Mouse (Mus musculus) urinary bladder, postnatal 10 days (tissue): ENCODE measurements around the gene Kif12.

Experiments used
- DNase-seq: peaks from one replicate; pipeline ENCODE4 v3.0.0; 2022; ENCODE audit warnings: low spot score

Gene Kif12

DNA sequence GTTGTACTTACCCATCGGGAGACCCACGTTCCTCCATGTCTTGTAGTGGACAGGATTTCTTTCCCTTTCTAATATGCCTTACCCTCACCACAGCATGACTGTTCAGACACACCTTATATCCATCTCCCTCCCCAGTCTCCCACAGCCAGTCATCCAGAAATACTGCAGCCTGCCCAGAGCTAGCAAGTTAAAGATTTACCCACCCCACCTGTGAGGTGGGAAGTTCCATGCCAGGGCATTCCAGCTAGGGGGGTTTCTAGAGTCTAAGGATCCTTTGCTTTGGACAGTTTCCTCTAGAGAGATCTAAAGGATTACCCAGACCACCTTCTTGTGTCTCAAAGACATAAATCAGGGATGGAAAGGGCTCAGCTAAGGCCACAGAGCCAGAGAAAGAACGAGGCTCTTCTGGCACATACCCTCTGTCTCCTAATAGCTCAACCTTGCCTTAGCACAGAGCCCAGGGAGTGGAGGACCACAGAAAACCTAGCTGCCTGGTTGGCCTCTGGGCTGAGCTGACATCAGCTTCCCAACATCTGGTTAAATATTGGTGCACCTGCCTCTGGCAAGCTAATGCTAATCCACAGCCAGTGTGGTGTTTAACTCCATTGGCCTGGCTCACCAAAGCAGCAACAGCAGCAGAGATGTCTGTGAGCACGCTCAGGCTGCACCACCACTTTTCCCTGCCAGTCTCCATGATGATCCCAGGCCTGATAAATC is at the start of gene Kif12:
TSS of gene Kif12 (minus strand) at position 163 of the 717 bp plus-strand sequence.
- DNase-seq = no peak

DNA sequence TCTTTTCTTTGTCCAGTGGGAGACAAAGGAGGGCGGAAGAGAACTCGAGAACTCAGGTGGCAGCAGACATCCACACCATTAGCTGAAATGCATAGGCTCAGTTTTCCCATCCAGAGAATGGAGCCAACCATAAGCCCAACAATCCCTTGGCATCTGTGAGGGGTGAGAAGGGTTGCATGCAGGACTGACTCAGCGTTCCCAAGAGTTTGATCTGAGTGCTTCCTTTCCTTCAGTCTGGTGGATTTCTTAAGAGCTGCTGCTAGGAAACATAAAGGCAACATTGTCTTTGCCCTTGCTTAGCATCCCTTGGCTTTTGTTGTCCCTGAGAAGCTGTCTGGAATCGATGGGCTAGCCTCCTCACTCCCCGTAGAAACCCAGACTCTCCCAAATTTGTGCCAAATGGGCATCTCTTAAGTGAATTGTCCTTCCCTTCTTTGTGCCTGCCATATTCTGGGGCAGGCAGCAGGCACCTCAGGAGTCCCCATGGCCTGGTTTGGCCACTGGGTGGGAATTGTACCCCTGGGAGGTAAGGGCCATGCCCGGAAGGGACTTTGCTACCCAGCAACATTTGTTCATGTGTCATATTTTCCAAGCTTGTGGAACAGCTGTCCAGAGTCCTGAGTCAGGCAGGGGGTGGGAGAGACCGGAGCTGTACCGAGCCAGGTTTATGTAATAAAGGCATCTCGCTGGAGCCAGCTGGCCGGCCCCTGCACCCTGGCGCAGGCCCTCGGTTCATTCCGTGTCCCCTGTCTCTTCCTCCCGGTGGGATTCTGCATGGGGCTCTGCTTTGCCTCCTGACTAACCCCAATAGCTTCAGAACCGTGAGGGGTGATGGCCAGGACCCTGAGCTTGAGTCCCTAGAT is 49.4 kb upstream of the Kif12 start:
- DNase-seq = no peak

- no peak for DNase-seq
These were observed 47.7 kb upstream of the Kif12 start for GRCm38 (mm10) chr4:63219635-63220034.

- DNase-seq = no peak
These were observed 47.1 kb upstream of the Kif12 start for GRCm38 (mm10) chr4:63219059-63219458.

- DNase-seq = no peak
These were observed 45.6 kb upstream of the Kif12 start for GRCm38 (mm10) chr4:63217513-63217912.

DNA sequence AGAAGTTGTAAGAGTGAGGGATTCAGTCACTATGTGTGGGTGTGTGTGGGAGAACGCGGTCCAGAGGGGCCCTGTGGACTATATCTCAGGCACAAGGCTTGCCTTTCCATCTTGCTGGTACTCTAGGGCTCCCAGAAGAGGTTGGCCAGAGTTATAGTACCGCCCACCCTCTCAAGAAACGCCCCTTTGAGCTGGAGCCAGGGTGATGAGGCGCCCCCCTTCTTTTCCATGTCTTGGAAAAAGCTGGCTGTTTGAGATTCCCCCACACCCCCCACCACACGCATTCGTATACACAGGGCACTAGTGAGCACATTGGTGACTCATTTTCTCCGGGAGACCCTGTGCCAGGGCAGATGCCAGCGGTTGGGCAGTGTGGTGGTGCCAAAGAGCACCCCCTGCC is 44.6 kb upstream of the Kif12 start:
- no peak for DNase-seq

GRCm38 (mm10) chr4:63215993-63216531 is 44.1 kb upstream of the Kif12 start:
- no peak for DNase-seq

DNA sequence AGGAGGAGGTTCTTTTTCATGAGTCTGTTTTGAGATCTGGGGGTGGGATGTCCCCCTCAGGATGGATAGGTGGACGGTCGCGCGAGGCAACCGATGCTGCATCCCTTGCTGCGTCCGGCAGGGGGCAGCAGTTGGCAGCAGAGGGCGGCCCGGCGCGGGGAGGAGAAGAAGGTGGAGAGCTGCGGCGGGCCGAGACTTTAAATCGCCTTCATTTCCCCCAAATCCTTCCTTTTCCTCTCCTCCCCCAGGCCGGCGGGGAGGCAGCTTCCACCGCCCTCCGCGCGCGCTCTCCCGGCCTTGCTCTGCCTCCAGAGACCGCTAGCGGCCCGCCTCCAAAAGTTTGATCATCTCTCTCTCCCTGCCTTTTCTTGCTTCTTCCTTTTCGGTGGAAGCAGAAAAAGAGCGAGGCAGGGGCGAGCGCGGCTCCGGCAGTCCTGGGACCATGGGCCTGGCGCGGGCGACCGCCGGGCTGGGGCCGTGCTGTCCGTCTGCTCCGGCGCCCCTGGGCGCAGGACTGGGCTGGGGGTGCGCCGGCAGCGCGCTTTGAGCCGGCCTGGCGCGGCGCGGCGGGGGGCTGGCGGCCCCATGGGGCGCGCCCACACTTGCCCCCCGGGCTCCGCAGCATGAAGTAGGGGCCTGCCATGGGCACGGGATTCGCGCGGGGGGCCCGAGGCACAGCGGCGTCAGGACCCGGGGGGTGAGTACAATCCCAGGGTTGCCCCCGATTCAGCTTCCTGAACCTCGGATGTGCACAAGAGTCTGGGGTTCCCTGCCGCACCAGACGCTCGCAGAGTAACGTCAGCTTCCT is 43.5 kb upstream of the Kif12 start:
- DNase-seq = no peak

- DNase-seq = no peak
These were observed 42.1 kb upstream of the Kif12 start, which contains the start of gene Col27a1 for GRCm38 (mm10) chr4:63213907-63214621. Gene Col27a1, plus strand, starts transcription at chr4:63214004.

- no peak for DNase-seq
These were observed 33.7 kb upstream of the Kif12 start for GRCm38 (mm10) chr4:63205583-63205982.

GRCm38 (mm10) chr4:63203874-63204273 is 31.9 kb upstream of the Kif12 start:
- DNase-seq = no peak

- no peak for DNase-seq
These were observed 27.4 kb upstream of the Kif12 start for GRCm38 (mm10) chr4:63199366-63199765.

DNA sequence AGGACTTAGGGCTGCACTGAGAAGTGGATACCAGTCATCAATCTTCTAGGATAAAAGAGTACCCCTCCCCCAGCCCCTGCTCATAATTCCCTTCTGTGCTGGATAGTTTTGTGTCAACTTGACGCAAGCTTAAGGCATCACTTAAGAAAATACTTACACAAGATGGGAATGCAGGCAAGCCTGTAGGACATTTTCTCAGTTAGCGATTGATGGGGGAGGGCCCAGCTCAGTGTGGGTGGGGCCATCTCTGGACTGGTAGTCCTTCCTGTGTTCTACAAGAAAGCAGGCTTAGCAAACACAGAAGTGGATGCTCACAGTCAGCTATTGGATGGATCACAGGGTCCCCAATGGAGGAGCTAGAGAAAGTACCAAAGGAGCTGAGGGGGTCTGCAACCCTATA is 22.4 kb upstream of the Kif12 start:
- DNase-seq = no peak

- no peak for DNase-seq
These were observed 19.7 kb upstream of the Kif12 start for GRCm38 (mm10) chr4:63191641-63192040.

- no peak for DNase-seq
These were observed 14.4 kb upstream of the Kif12 start for GRCm38 (mm10) chr4:63186281-63186870.

DNA sequence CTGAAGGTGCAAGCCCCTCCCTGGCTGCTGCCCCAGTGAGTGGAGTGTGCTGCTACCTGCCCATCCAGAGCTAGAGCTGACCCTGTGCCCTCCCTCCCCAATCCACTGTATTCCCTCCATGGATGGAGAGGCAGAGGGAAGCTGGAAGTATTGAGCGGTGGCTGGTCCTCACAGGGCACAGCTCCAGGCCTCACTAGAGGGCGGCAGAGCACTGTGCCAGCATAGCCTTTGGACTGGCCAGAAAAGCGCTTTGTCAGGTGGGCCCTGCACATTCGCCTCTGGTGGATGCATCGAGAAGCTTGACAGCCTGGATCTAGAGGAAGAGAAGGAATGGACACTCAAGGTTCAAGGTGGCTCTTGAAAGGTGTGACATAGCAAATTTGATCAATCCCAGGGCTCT is 9.6 kb upstream of the Kif12 start:
- DNase-seq = no peak

DNA sequence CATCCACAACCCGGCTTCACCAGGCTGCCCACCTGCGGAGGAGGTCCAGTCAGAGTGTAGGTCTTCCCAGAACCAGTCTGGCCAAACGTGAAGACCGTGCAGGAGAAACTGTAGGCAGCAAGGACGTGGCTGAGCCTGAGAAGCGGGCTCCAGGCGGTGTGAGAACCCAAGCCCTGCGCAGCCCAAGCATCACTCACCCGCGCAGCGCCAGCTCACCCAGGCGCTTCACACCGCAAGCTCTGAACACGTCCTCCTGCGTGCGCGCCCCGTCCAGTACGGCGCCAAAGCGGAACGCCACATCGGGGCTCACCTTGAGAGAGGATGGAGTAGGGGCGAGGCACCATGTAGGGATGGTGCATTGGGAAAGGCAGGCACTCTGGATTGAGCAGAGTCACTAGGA is 809 bp downstream of the Kif12 start:
- no peak for DNase-seq

GRCm38 (mm10) chr4:63170061-63170460 is 1.9 kb downstream of the Kif12 start:
- DNase-seq = no peak

DNA sequence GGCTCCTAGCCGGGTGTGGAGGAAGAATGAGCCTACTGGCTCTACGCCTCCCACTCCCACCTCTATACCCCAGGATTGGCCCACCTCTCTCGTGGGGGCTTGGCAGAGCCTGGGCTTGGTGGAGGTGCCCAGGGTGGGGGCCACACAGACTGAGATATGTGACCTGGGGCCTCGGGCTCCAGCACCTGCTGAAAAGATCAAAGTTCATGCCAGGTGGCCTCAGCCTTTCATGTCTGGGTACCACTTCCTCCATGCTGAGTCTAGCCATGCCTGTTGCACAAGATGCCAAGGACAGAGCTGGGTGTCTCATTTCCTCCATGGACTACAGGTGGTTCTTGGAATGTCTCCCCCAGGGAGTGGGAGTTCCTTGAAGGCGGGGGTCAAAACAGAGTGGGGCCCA is 5.6 kb downstream of the Kif12 start:
- no peak for DNase-seq

DNA sequence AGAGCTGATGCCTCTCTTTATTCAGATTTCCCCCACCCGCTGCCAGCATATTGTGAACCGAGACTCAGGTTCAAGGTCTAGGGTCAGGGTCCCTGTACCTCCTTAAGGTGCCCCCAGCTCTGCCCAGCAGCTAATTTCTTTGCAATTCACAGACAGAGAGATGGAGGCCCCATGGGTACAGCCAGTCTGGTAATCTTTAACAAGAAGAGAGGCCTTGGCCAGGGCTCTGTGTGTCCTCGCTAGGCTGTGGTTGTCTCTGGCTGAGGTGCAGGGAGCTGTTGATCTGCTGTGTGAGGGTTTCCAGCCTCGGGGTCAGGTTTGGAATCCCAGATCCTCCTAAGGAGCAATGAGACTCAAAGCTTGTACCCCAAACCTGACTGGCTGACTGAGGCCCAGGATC is 6.3 kb downstream of the Kif12 start:
- no peak for DNase-seq

GRCm38 (mm10) chr4:63158961-63159592 is 12.9 kb downstream of the Kif12 start:
- DNase-seq = peak; percentile 49
